Mouse (Mus musculus) E14TG2a.4 (cell line): Measurements from ENCODE around the gene Dyrk2.

Source experiments
- H3K27me3 ChIP-seq: 2 replicates; pipeline ENCODE4 v1.6.1; 2014; ENCODE audit warnings: low read length, control low read depth; ENCODE audit not compliant: insufficient read depth
- H3K36me3 ChIP-seq: 2 replicates; pipeline ENCODE4 v1.6.1; 2014; ENCODE audit warnings: low read length, control low read depth; ENCODE audit not compliant: insufficient read depth
- H3K4me1 ChIP-seq: replicated peaks from 2 replicates; pipeline ENCODE4 v1.6.1; 2014; ENCODE audit warnings: low read depth, low read length, control low read depth
- H3K4me3 ChIP-seq: replicated peaks from 2 replicates; pipeline ENCODE4 v1.5.1; 2014; ENCODE audit warnings: mild to moderate bottlenecking, low read length
- H3K9me3 ChIP-seq: 2 replicates; pipeline ENCODE4 v1.6.1; 2014; ENCODE audit warnings: low read length, control low read depth
- CTCF ChIP-seq: conservative IDR thresholded peaks from 2 replicates; pipeline ENCODE4 v1.5.1; 2014; ENCODE audit warnings: low read length
- NANOG ChIP-seq: IDR thresholded peaks from 2 replicates; pipeline ENCODE4 v1.6.1; 2014; ENCODE audit warnings: borderline replicate concordance, low read length, mixed read lengths
- POU5F1 ChIP-seq: IDR thresholded peaks from 2 replicates; pipeline ENCODE4 v1.6.1; 2014; ENCODE audit warnings: low read length, borderline replicate concordance

The Dyrk2 gene

DNA sequence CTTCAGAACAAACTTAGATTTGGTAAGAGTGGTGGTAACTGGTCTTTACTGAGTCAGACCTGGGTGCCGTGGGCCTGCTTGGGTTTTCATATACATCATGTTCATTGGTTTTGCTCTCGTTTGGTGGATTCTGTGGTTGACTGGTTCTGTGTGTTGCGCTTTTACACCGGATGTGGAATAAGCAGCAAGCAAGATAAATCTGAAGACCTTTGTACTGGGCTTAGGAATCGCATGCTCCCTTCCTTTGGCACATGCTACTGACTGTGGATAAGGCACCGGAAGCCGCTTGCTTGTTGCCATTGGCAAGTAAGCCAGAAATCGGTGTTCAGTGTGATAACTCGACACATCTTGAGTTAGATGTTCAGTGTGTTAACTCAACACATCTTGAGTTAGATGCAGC, 15.4 kb downstream of the Dyrk2 start:
- Histone ChIP-seq H3K9me3 (no peaks in the 10 kb centered on the region; the same call in 1 of the 2 replicates), H3K4me3 (no peak overlapping the region), H3K36me3 (peaks cover 15% of the 10 kb centered on the region), H3K4me1 (peaks cover 9% of the 10 kb centered on the region; the same call in 1 of the 2 replicates), H3K27me3 (no peaks in the 10 kb centered on the region; the same call in 1 of the 2 replicates)
- TF ChIP-seq CTCF (no peak), POU5F1 (no peak), NANOG (no peak)

DNA sequence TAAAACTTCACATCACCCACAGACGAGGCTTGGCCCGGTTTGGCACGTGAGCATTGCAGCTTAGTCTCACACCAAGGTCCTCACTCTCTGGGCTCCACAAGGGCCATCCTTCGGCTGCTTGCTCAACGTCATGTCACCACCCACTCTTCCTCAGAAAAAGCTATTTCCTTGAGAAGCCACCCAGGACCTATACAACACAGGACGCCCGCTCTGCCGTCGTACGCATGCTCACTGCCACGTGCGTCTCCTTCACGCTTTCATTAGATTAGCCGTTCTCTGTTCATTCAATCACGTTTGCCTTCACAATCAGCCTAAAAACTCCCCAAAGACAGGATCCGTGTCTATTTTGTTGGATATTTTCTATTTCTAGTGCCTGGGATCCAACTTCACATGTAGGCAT, 17.5 kb downstream of the Dyrk2 start:
- Histone ChIP-seq H3K27me3 (no peaks in the 10 kb centered on the region; the same call in 1 of the 2 replicates), H3K9me3 (peaks cover 5% of the 10 kb centered on the region; the same call in 1 of the 2 replicates), H3K4me1 (0 out of 2 replicates have a peak, but pooled peaks cover 4% of the 10 kb centered on the region), H3K36me3 (no peaks in the 10 kb centered on the region), H3K4me3 (no peak overlapping the region)
- TF ChIP-seq CTCF (no peak), POU5F1 (no peak), NANOG (no peak)

DNA sequence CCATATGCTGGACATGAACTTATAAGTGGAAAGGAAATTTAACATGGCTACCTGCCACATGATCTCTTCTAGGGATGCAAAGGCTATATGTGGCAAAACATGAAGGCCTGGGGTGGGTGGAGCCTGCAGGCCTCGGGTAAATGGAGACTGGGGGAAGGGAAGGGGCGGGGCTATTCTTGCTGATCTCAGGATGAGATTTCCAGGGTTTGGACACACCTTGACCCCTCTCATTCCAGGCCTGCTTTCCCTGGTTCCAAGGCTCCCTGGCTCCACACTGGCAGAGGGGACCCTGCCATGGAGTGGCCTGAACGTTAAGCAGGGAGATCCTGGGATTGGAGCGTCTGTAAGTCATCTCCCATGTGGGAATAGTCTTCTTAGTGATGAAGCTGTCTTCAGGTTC, 21.5 kb downstream of the Dyrk2 start:
- H3K36me3 ChIP-seq: no peaks in the 10 kb centered on the region
- peaks cover 5% of the 10 kb centered on the region; the same call in 1 of the 2 replicates for H3K9me3 ChIP-seq
- H3K4me3 ChIP-seq: no peak overlapping the region
- TF ChIP-seq CTCF (no peak), POU5F1 (no peak), NANOG (no peak)
- H3K27me3 ChIP-seq: no peaks in the 10 kb centered on the region; the same call in 1 of the 2 replicates
- H3K4me1 ChIP-seq: 0 out of 2 replicates have a peak, but pooled peaks cover 4% of the 10 kb centered on the region

DNA sequence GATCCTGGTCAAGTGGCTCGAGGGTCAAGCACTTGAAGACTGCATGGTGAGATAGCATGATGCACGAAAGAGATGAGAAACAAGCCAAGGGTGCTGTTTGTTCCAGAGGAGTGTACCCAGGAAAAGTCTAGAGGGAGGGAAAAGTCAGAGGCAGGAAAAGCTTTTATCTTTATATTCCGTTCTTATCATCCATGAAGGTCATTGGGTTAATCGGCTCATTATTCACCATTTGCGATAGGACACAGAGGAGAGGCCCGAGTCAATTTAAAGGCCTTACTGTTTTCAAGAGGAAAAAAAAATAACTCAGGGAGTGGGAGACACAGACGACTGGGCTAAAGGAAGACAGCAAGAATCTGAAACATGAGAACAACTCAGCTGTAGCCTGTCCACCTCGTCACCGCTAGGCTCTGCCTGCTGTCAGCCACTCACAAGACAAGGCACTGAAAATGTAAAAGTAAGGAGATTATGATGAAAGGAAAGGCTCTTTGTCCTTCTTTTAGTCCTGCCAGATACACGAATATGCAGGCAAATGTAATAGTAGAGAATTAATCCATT, 22.9 kb downstream of the Dyrk2 start:
- Histone ChIP-seq H3K4me1 (no peaks in the 10 kb centered on the region), H3K36me3 (no peaks in the 10 kb centered on the region), H3K9me3 (peaks cover 5% of the 10 kb centered on the region; the same call in 1 of the 2 replicates), H3K4me3 (no peak overlapping the region), H3K27me3 (no peaks in the 10 kb centered on the region; the same call in 1 of the 2 replicates)
- no peak for TF ChIP-seq POU5F1
- TF ChIP-seq CTCF: no peak

DNA sequence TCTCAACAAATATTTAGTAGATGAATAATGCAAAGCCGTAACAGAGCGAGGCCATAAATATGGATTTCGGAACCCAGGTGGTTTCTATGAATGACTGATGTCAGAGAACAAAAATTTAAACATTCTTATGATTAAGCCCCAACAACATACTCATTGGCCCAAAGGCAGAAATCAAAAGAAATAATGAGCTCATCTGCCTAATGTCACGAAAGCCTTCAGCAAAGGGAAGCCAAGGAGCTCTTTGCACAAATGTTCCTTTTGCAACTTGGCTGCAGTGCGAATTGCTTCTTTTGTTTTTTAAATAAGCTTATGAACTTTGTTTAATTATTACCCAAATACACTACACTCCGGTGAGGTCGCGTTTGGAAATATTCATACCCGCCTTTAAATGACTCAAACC, 29.4 kb downstream of the Dyrk2 start:
- H3K4me3 ChIP-seq: no peak overlapping the region

DNA sequence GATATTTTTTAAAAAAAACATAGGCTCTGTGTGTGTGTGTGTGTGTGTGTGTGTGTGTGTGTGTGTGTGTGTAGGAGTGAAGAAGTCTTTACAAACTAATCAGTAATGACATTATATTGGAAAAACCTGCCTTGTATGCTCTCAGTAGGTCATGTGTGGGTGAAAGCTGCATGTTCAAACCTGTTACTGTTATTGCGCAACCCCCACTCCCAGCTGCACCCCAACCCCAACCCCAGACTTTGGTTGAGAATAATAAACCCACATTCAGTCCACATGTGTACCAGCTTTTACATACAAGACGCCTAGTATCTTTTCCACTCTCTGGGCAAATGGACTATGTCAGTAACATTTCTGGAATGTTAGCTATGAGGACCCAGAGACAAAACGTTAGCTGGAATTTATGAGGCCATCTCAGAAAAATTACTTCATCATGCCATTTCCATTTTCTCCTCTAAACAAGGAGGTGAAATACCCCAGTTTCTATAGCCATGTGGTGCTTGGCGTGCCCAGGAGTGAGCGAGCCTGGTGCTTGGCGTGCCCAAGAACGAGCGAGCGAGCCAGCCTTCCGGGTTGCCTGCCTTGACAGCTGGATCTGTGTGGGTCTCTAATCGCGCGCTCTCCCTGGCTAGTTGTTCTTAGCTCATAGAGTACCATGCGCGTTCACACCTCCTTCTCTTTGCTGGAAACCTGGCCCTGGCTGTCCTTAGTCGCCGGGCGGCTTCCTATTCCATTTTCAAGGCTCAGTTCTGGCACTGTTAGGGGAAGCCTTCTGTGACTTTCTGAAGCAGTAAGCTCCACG, 30.5 kb downstream of the Dyrk2 start:
- Histone ChIP-seq H3K36me3 (no peaks in the 10 kb centered on the region), H3K4me1 (peaks cover 11% of the 10 kb centered on the region), H3K9me3 (no peaks in the 10 kb centered on the region), H3K4me3 (peak overlapping the region; percentile 26; the same call in 1 of the 2 replicates), H3K27me3 (peaks cover 13% of the 10 kb centered on the region; the same call in 1 of the 2 replicates)
- TF ChIP-seq NANOG (no peak), CTCF (no peak), POU5F1 (no peak)

More for the DNA sequence above, 29.4 kb downstream of the Dyrk2 start:
- no peaks in the 10 kb centered on the region for H3K36me3 ChIP-seq
- peaks cover 11% of the 10 kb centered on the region for H3K4me1 ChIP-seq
- H3K9me3 ChIP-seq: no peaks in the 10 kb centered on the region
- peaks cover 13% of the 10 kb centered on the region; the same call in 1 of the 2 replicates for H3K27me3 ChIP-seq
- TF ChIP-seq POU5F1 (no peak), CTCF (no peak), NANOG (no peak)

DNA sequence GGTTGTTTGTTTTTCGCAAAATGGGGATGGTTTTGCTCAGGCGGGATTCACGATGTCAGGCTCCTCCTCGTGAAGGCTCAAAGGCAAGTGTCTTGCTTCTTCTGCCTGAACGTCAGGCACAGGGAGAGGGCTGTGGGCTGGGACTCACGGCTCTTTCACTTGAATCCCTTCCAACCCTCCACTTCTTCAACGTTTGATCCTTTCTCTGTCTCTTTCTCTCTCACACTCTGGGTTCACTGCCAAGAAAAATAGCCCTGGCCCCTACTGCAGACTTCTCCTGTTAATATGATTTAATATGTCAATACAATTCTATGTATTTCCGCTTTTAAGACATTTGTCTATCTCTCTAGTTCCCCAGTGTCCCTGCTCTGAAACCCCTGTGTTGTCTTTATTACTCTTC, 32.4 kb downstream of the Dyrk2 start:
- H3K4me3 ChIP-seq: no peak overlapping the region
- no peaks in the 10 kb centered on the region for H3K9me3 ChIP-seq
- H3K4me1 ChIP-seq: peaks cover 11% of the 10 kb centered on the region
- H3K27me3 ChIP-seq: peaks cover 13% of the 10 kb centered on the region; the same call in 1 of the 2 replicates
- H3K36me3 ChIP-seq: no peaks in the 10 kb centered on the region
- TF ChIP-seq CTCF: no peak
- no peak for TF ChIP-seq POU5F1
- TF ChIP-seq NANOG: no peak

DNA sequence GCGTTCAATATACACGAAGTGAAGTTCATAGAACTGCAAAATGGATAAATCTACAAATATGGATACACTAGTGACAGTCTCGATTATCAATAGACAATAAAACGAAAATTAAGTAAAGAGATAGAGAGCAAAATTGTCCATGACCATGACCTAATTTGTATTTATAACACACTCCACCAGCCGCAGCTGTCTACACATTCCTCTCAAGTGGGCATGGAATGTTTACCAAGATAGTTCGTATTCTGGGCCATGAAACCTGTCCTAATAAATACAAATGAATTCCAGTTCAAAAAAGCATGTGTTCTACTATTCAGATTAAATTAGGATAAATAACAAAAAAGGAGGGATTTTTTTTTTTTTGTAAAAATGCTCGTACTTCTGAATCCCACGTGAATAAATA, 38.8 kb downstream of the Dyrk2 start:
- Histone ChIP-seq H3K4me1 (no peaks in the 10 kb centered on the region), H3K36me3 (no peaks in the 10 kb centered on the region), H3K4me3 (no peak overlapping the region), H3K27me3 (no peaks in the 10 kb centered on the region), H3K9me3 (no peaks in the 10 kb centered on the region)
- TF ChIP-seq CTCF (no peak), POU5F1 (no peak), NANOG (no peak)

DNA sequence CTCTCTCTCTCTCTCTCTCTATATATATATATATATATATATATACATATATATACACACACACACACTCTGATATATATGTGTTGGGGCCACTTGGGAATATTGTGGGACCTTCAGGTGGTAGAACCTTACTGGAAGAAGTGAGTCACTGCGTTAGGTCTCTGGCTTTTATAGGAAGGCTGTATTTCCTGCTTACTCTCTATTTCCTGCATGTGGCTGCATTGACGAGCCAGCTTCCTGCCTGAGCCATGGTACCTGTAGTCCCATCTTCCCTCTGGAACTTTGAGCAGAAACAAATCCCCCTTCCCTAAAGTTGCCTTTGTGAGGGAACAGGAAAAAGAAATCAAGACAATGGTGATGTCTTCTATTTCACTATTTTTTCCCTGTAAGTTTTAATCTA, 40.4 kb downstream of the Dyrk2 start:
- no peaks in the 10 kb centered on the region for H3K36me3 ChIP-seq
- TF ChIP-seq POU5F1 (no peak), NANOG (no peak), CTCF (no peak)
- no peak overlapping the region for H3K4me3 ChIP-seq

More for the DNA sequence above, 40.4 kb downstream of the Dyrk2 start:
- Histone ChIP-seq H3K27me3 (no peaks in the 10 kb centered on the region), H3K4me1 (no peaks in the 10 kb centered on the region), H3K9me3 (no peaks in the 10 kb centered on the region)
